Mouse (Mus musculus): Measurements from ENCODE around the gene Tango6.

DNA sequence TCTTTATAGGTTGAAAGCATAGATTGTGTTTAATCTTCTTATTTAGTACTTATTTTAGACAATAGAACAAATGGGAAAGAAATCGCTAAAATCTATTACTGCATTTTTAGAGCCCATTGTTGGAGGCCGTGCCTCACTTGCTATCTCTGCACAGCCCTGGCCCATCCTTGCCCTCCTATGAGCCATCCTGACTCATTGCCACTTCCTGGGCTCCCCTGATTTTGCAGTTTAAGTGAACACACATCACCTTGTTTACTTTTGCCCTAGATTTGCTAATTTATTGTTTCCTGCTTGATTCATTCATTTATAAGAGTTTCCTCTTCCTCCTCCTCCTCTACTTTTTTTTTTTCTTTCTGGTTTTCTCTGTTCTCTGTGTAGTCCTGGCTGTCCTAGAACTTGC is 55.0 kb downstream of the Tango6 start:
- no peak for TF ChIP-seq CTCF (IDR thresholded peaks at IDR 0.05; ENCODE audit: insufficient read depth, low read depth, low read length)
- no peak for TF ChIP-seq POLR2A (IDR thresholded peaks at IDR 0.05; ENCODE audit: insufficient read depth, low read depth, low read length)

Measured in olfactory bulb, adult 2 months (tissue).